Mouse (Mus musculus): ENCODE measurements at regions not wholly inside any gene's neighbourhood (a gene's known extent, or its start where the extent isn't known, plus 50 kb on each side); places are given as distances from the start of the nearest gene placed in this dataset.

GRCm38 (mm10) chr16:24199408-24200167, 193.7 kb upstream of the Lpp start:
- Histone ChIP-seq H3K27ac (ENCODE audit: low read depth, low read length) (peak overlapping the region; percentile 91), H3K4me1 (replicated peaks; ENCODE audit: control insufficient read depth, insufficient read depth, low read length) (no peaks in the 10 kb centered on the region), H3K9me3 (ENCODE audit: control insufficient read depth) (no peaks in the 10 kb centered on the region), H3K4me2 (replicated peaks; ENCODE audit: low read depth) (peak overlapping the region; percentile 32), H3K4me3 (ENCODE audit: low read depth, low read length) (no peak overlapping the region), H3K27me3 (replicated peaks; ENCODE audit: control insufficient read depth, insufficient read depth, low read length) (no peaks in the 10 kb centered on the region), H3K9ac (ENCODE audit: low read depth, low read length) (no peak overlapping the region), H3K36me3 (ENCODE audit: control insufficient read depth, insufficient read depth) (no peaks in the 10 kb centered on the region)
- TF ChIP-seq CTCF (IDR thresholded peaks at IDR 0.05; ENCODE audit: low read depth) = no peak
- WGBS = 56% methylated on average over 18 of the region's 18 CpGs
- ATAC-seq = peak; percentile 98

DNA sequence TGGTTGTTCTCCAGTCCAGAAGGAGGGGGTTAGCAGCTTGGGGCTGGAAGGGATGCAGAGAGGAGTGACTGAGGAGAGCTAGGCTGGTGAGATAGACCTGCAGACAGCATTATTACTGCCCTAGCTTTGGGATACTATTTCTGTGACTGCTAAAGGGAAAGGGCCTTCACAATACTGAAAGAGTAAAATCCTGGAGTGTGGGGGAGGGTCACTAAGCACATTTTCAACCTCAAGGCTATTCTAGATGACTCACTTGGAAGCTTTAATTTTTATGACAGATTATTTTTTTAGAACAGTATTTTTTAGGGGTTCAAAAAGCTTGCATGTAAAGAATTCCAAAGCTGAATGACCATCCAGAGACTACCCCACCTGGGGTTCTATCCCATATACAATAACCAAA, 195.0 kb upstream of the Lpp start:
- Histone ChIP-seq H3K9ac (ENCODE audit: low read depth, low read length) (no peak overlapping the region), H3K4me3 (ENCODE audit: low read depth, low read length) (no peak overlapping the region), H3K4me2 (replicated peaks; ENCODE audit: low read depth) (no peak overlapping the region), H3K9me3 (ENCODE audit: control insufficient read depth) (no peaks in the 10 kb centered on the region), H3K27me3 (replicated peaks; ENCODE audit: control insufficient read depth, insufficient read depth, low read length) (no peaks in the 10 kb centered on the region), H3K36me3 (ENCODE audit: control insufficient read depth, insufficient read depth) (no peaks in the 10 kb centered on the region), H3K4me1 (replicated peaks; ENCODE audit: control insufficient read depth, insufficient read depth, low read length) (no peaks in the 10 kb centered on the region), H3K27ac (ENCODE audit: low read depth, low read length) (no peak overlapping the region)
- ATAC-seq = no peak
- TF ChIP-seq CTCF (IDR thresholded peaks at IDR 0.05; ENCODE audit: low read depth) = no peak

GRCm38 (mm10) chr16:24197618-24198017, 195.7 kb upstream of the Lpp start:
- H3K36me3 ChIP-seq (ENCODE audit: control insufficient read depth, insufficient read depth) = no peaks in the 10 kb centered on the region
- no peak for ATAC-seq

GRCm38 (mm10) chr16:24193945-24194344, 199.4 kb upstream of the Lpp start:
- no peak overlapping the region for H3K4me2 ChIP-seq (replicated peaks; ENCODE audit: low read depth)
- no peaks in the 10 kb centered on the region for H3K9me3 ChIP-seq (ENCODE audit: control insufficient read depth)
- no peaks in the 10 kb centered on the region for H3K27me3 ChIP-seq (replicated peaks; ENCODE audit: control insufficient read depth, insufficient read depth, low read length)
- ATAC-seq = no peak
- H3K36me3 ChIP-seq (ENCODE audit: control insufficient read depth, insufficient read depth) = no peaks in the 10 kb centered on the region
- TF ChIP-seq CTCF (IDR thresholded peaks at IDR 0.05; ENCODE audit: low read depth) = no peak
- H3K27ac ChIP-seq (ENCODE audit: low read depth, low read length) = no peak overlapping the region
- WGBS = 74% methylated on average over 2 of the region's 2 CpGs
- no peaks in the 10 kb centered on the region for H3K4me1 ChIP-seq (replicated peaks; ENCODE audit: control insufficient read depth, insufficient read depth, low read length)
- H3K4me3 ChIP-seq (ENCODE audit: low read depth, low read length) = no peak overlapping the region
- no peak overlapping the region for H3K9ac ChIP-seq (ENCODE audit: low read depth, low read length)

More at GRCm38 (mm10) chr16:24197618-24198017, 195.7 kb upstream of the Lpp start:
- 59% methylated on average over 5 of the region's 5 CpGs for WGBS
- Histone ChIP-seq H3K27ac (ENCODE audit: low read depth, low read length) (no peak overlapping the region), H3K27me3 (replicated peaks; ENCODE audit: control insufficient read depth, insufficient read depth, low read length) (no peaks in the 10 kb centered on the region), H3K4me3 (ENCODE audit: low read depth, low read length) (no peak overlapping the region), H3K9me3 (ENCODE audit: control insufficient read depth) (no peaks in the 10 kb centered on the region), H3K9ac (ENCODE audit: low read depth, low read length) (no peak overlapping the region), H3K4me1 (replicated peaks; ENCODE audit: control insufficient read depth, insufficient read depth, low read length) (no peaks in the 10 kb centered on the region), H3K4me2 (replicated peaks; ENCODE audit: low read depth) (no peak overlapping the region)
- TF ChIP-seq CTCF (IDR thresholded peaks at IDR 0.05; ENCODE audit: low read depth) = no peak

DNA sequence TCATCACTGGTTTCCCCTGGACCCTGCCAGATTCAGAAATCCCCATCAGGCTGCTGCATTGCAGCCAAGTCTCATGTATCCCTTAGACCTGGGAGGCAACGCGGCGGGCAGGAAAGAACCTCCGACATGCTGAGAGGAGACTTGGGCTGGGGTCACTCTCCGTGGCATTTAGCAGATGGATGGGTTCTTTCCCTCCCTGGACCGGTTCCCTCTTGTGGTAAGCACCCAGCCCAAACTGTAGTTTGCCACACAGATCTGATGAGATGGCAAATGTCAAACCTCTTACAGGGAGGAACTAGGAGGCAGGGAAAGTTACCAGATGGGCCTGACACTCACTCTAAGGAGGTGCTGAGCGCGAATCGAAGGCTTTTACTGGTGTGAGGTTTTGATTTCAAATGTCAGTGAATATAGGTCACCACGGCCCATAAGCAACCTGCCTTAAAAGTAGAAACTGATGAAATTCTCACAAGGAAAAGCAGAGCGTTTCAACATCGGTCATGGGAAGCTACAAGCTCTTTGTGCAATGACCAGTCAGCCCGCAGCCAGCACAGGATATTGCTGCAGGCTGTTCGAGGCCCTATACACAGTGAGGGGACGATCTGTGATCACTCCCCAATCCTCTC, 199.9 kb upstream of the Lpp start:
- no peak overlapping the region for H3K4me3 ChIP-seq (ENCODE audit: low read depth, low read length)
- no peak overlapping the region for H3K27ac ChIP-seq (ENCODE audit: low read depth, low read length)
- no peaks in the 10 kb centered on the region for H3K4me1 ChIP-seq (replicated peaks; ENCODE audit: control insufficient read depth, insufficient read depth, low read length)
- no peak for TF ChIP-seq CTCF (IDR thresholded peaks at IDR 0.05; ENCODE audit: low read depth)
- H3K9ac ChIP-seq (ENCODE audit: low read depth, low read length) = no peak overlapping the region
- H3K36me3 ChIP-seq (ENCODE audit: control insufficient read depth, insufficient read depth) = no peaks in the 10 kb centered on the region
- H3K4me2 ChIP-seq (replicated peaks; ENCODE audit: low read depth) = no peak overlapping the region
- no peaks in the 10 kb centered on the region for H3K9me3 ChIP-seq (ENCODE audit: control insufficient read depth)
- 78% methylated on average over 15 of the region's 15 CpGs for WGBS
- no peak for ATAC-seq
- H3K27me3 ChIP-seq (replicated peaks; ENCODE audit: control insufficient read depth, insufficient read depth, low read length) = no peaks in the 10 kb centered on the region

GRCm38 (mm10) chr16:24192013-24192412, 201.3 kb upstream of the Lpp start:
- WGBS = 89% methylated on average over 1 of the region's 1 CpGs
- ATAC-seq = no peak
- no peaks in the 10 kb centered on the region for H3K9me3 ChIP-seq (ENCODE audit: control insufficient read depth)

More at GRCm38 (mm10) chr16:24192013-24192412, 201.3 kb upstream of the Lpp start:
- H3K9ac ChIP-seq (ENCODE audit: low read depth, low read length) = no peak overlapping the region
- H3K27ac ChIP-seq (ENCODE audit: low read depth, low read length) = no peak overlapping the region
- no peaks in the 10 kb centered on the region for H3K36me3 ChIP-seq (ENCODE audit: control insufficient read depth, insufficient read depth)
- no peak overlapping the region for H3K4me3 ChIP-seq (ENCODE audit: low read depth, low read length)
- H3K4me1 ChIP-seq (replicated peaks; ENCODE audit: control insufficient read depth, insufficient read depth, low read length) = no peaks in the 10 kb centered on the region
- no peak overlapping the region for H3K4me2 ChIP-seq (replicated peaks; ENCODE audit: low read depth)
- H3K27me3 ChIP-seq (replicated peaks; ENCODE audit: control insufficient read depth, insufficient read depth, low read length) = no peaks in the 10 kb centered on the region
- TF ChIP-seq CTCF (IDR thresholded peaks at IDR 0.05; ENCODE audit: low read depth) = no peak

Measured in intestine, postnatal 0 days (tissue).